Mouse (Mus musculus) gastrocnemius, adult 18-20 months (tissue): ENCODE measurements around the gene Akap9. TPM values are rescaled to one million over a fixed set of nuclear protein-coding genes. Genes with fewer than 3 reads are reported as not detected.

Source experiments
- total RNA-seq, 2 experiments: library from RNA; stranded (reverse); gene quantifications; 2 replicates each; pipeline ENCODE4 v1.2.3; 2021

Akap9 gene
- total RNA-seq, 2 experiments from 2014 or later, result 39.9 to 50.6 TPM

Other genes starting within 250 kb of the Akap9 start
- gene Ankib1, start 125.1 kb upstream of the Akap9 start, total RNA-seq, result 10 to 100 TPM; 18.9 to 20.5 TPM
- gene Krit1, start 124.9 kb upstream of the Akap9 start, total RNA-seq, result 10 to 100 TPM; 13.8 to 15.2 TPM
- gene Lrrd1, start 82.9 kb upstream of the Akap9 start, total RNA-seq, result not detected
- gene Mterf1a, start 34.1 kb upstream of the Akap9 start, total RNA-seq, result 1 to 10 TPM; 1.0 to 1.9 TPM
- 1 to 10 TPM; 2.0 to 3.0 TPM for gene Cyp51, start 176.7 kb downstream of the Akap9 start, total RNA-seq